Mouse (Mus musculus) stomach, embryonic 15.5 days (tissue): ENCODE measurements at regions not wholly inside any gene's neighbourhood (a gene's known extent, or its start where the extent isn't known, plus 50 kb on each side); places are given as distances from the start of the nearest gene placed in this dataset.
A peak's percentile ranks its signal among the peaks of the same experiment; 100 is the strongest.
"Not testable (repeated sequence)": the region's sequence is repeated elsewhere in the genome, so short reads cannot be mapped to it uniquely, and the experiment has no call there.

ENCODE experiments used
- ATAC-seq: fragments of 200-750 bp; cut with Nextera tagmentation; 2 replicates; pipeline ENCODE4 v1.8.0; 2017; ENCODE audit warnings: low read depth, moderate number of reproducible peaks, moderate TSS enrichment; ENCODE audit not compliant: insufficient read depth, low FRiP score
- H3K27ac ChIP-seq: fragments of 300-500 bp; sonication (generic); 2 replicates; pipeline ENCODE4 v1.5.1; 2015; ENCODE audit warnings: mild to moderate bottlenecking, inconsistent platforms
- H3K27me3 ChIP-seq: fragments of 300-500 bp; sonication (generic); replicated peaks from 2 replicates; pipeline ENCODE4 v1.6.1; 2015; ENCODE audit warnings: inconsistent platforms
- H3K36me3 ChIP-seq: fragments of 300-500 bp; sonication (generic); 2 replicates; pipeline ENCODE4 v1.6.1; 2015; ENCODE audit warnings: inconsistent platforms
- H3K4me1 ChIP-seq: fragments of 300-500 bp; sonication (generic); 2 replicates; pipeline ENCODE4 v1.6.1; 2015; ENCODE audit warnings: inconsistent platforms
- H3K4me2 ChIP-seq: fragments of 300-500 bp; sonication (generic); 2 replicates; pipeline ENCODE4 v1.6.1; 2015; ENCODE audit warnings: mild to moderate bottlenecking, inconsistent platforms
- H3K4me3 ChIP-seq: fragments of 300-500 bp; sonication (generic); replicated peaks from 2 replicates; pipeline ENCODE4 v1.5.1; 2015; ENCODE audit warnings: inconsistent platforms
- H3K9ac ChIP-seq: fragments of 300-500 bp; sonication (generic); 2 replicates; pipeline ENCODE4 v1.6.1; 2015; ENCODE audit warnings: inconsistent platforms
- H3K9me3 ChIP-seq: fragments of 300-500 bp; sonication (generic); 2 replicates; pipeline ENCODE4 v1.6.1; 2016; ENCODE audit warnings: inconsistent platforms
- WGBS: fragments of 180-500 bp; shearing (Covaris S2); methylation state at CpG from one replicate; pipeline ENCODE4 v1.1.7; 2015; 5-methylcytosine and 5-hydroxymethylcytosine counted together

- ATAC-seq = no peak
- H3K9me3 ChIP-seq = no peaks in the 10 kb centered on the region
- H3K36me3 ChIP-seq = no peaks in the 10 kb centered on the region
- H3K4me3 ChIP-seq = no peak overlapping the region
- peaks cover 14% of the 10 kb centered on the region for H3K4me1 ChIP-seq
- H3K27ac ChIP-seq = peak overlapping the region; percentile 86
- 21% methylated on average over 8 of the region's 8 CpGs for WGBS
- no peak overlapping the region for H3K9ac ChIP-seq
- H3K27me3 ChIP-seq = no peaks in the 10 kb centered on the region
- H3K4me2 ChIP-seq = no peak overlapping the region
These were observed 90.2 kb upstream of the Lnx1 start for GRCm38 (mm10) chr5:74792936-74793335.

DNA sequence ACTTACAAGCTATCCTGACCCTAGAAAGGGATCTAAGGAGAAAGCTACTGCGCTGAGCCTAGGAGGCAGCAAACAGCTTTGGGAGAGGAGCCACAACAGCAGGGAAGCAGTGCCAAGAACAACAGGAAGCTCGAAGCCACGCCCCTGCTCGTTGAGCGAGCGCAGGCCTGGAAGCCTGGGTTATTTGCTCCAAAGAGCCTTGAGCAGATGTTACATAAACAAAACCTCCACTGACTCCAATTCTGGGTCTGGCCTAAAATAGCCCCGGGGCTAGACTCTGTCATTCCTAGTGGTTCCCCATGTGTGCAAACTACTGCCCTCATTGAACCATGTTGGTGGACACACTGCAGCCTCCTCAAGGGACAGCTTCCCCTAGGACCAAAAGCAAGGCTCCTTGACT, 89.6 kb upstream of the Lnx1 start:
- Histone ChIP-seq H3K9ac (no peak overlapping the region), H3K4me1 (peaks cover 14% of the 10 kb centered on the region), H3K4me2 (peak overlapping the region; percentile 42), H3K27ac (peak overlapping the region; percentile 86), H3K36me3 (no peaks in the 10 kb centered on the region), H3K4me3 (0 out of 2 replicates have a peak overlapping the region, but pooled peaks have one; percentile 3), H3K27me3 (no peaks in the 10 kb centered on the region), H3K9me3 (no peaks in the 10 kb centered on the region)
- WGBS = 4% methylated on average over 7 of the region's 7 CpGs
- peak; percentile 78 for ATAC-seq

GRCm38 (mm10) chr5:74790501-74790900, 87.8 kb upstream of the Lnx1 start:
- H3K9ac ChIP-seq, H3K27me3 ChIP-seq, H3K9me3 ChIP-seq, H3K4me2 ChIP-seq, H3K27ac ChIP-seq, H3K36me3 ChIP-seq, H3K4me3 ChIP-seq, ATAC-seq: not testable (repeated sequence)
- H3K4me1 ChIP-seq = peaks cover 14% of the 10 kb centered on the region
- 94% methylated on average over 4 of the region's 4 CpGs for WGBS

- WGBS = 84% methylated on average over 9 of the region's 9 CpGs
- Histone ChIP-seq H3K27ac (no peak overlapping the region), H3K4me2 (no peak overlapping the region), H3K9ac (no peak overlapping the region), H3K4me3 (no peak overlapping the region), H3K36me3 (no peaks in the 10 kb centered on the region), H3K4me1 (no peaks in the 10 kb centered on the region), H3K27me3 (no peaks in the 10 kb centered on the region), H3K9me3 (no peaks in the 10 kb centered on the region)
- no peak for ATAC-seq
These were observed 81.2 kb upstream of the Lnx1 start for GRCm38 (mm10) chr5:74783906-74784305.

GRCm38 (mm10) chr5:74778076-74778465, 75.4 kb upstream of the Lnx1 start:
- Histone ChIP-seq H3K4me2 (no peak overlapping the region), H3K9ac (no peak overlapping the region), H3K36me3 (no peaks in the 10 kb centered on the region), H3K4me3 (no peak overlapping the region), H3K27ac (no peak overlapping the region), H3K4me1 (no peaks in the 10 kb centered on the region), H3K9me3 (no peaks in the 10 kb centered on the region), H3K27me3 (no peaks in the 10 kb centered on the region)
- WGBS = 76% methylated on average over 1 of the region's 1 CpGs
- no peak for ATAC-seq

DNA sequence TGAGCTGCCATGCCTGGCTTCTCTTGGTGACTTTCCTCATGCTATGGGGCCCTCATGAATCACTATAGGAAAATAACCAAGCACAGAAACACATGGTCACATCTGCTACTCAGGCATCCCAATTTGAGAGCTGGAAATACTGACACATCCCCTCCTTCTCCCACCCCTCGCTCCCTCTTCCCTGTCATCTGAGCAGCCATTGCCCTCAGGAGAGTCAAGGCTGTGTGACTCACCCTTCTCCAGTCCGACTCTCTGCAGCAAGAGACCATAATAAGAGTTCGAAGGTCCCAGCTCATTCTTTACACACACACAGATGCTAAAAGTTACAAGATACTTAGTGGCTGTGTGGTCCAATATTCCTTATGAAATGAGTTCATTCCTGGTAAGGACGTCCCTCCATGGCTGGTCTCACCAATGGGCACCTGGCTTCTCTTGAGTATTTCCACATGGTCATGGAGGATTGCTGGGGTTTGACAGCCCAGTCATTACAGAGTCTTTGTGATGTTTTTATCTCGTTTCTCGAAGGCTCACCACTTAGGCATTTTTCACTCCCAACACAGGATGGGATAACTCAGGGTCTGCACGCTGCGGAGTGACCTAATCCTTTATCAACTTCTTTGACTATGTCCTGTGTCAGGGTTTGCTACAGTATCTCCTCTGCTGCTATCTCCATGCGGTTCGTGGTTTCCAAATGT, 74.8 kb upstream of the Lnx1 start:
- Histone ChIP-seq H3K9ac (no peak overlapping the region), H3K9me3 (no peaks in the 10 kb centered on the region), H3K4me1 (no peaks in the 10 kb centered on the region), H3K4me2 (no peak overlapping the region), H3K27ac (no peak overlapping the region), H3K4me3 (no peak overlapping the region), H3K36me3 (no peaks in the 10 kb centered on the region), H3K27me3 (no peaks in the 10 kb centered on the region)
- no peak for ATAC-seq
- 57% methylated on average over 10 of the region's 10 CpGs for WGBS

DNA sequence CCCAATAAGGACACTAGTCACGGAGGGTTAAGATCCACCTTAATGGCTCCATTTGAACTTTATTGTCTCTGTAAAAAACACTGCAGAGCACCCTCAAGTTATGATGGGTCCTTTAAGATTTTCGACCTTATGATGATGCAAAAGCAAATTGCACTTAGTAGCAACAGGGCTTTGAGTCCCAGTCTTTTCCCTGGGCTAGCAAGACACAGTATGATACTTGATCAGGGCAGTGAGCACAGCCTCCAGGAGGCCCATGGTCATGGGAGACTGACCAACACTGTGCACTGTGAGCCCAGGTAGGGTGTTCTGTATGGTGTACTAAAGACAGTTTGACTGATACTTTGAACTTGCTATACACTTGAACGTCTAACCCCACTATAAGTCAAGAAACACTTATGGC, 73.4 kb upstream of the Lnx1 start:
- H3K9me3 ChIP-seq = no peaks in the 10 kb centered on the region
- WGBS = 74% methylated on average over 3 of the region's 3 CpGs
- no peaks in the 10 kb centered on the region for H3K36me3 ChIP-seq
- H3K27me3 ChIP-seq = no peaks in the 10 kb centered on the region
- no peak overlapping the region for H3K4me2 ChIP-seq
- ATAC-seq = no peak
- H3K4me3 ChIP-seq = no peak overlapping the region
- H3K4me1 ChIP-seq = no peaks in the 10 kb centered on the region
- no peak overlapping the region for H3K27ac ChIP-seq
- no peak overlapping the region for H3K9ac ChIP-seq

GRCm38 (mm10) chr5:74775596-74775995, 72.9 kb upstream of the Lnx1 start:
- Histone ChIP-seq H3K4me2 (no peak overlapping the region), H3K27ac (no peak overlapping the region), H3K27me3 (no peaks in the 10 kb centered on the region), H3K9me3 (no peaks in the 10 kb centered on the region), H3K36me3 (no peaks in the 10 kb centered on the region), H3K4me1 (no peaks in the 10 kb centered on the region), H3K9ac (no peak overlapping the region), H3K4me3 (no peak overlapping the region)
- no peak for ATAC-seq
- 71% methylated on average over 3 of the region's 3 CpGs for WGBS

DNA sequence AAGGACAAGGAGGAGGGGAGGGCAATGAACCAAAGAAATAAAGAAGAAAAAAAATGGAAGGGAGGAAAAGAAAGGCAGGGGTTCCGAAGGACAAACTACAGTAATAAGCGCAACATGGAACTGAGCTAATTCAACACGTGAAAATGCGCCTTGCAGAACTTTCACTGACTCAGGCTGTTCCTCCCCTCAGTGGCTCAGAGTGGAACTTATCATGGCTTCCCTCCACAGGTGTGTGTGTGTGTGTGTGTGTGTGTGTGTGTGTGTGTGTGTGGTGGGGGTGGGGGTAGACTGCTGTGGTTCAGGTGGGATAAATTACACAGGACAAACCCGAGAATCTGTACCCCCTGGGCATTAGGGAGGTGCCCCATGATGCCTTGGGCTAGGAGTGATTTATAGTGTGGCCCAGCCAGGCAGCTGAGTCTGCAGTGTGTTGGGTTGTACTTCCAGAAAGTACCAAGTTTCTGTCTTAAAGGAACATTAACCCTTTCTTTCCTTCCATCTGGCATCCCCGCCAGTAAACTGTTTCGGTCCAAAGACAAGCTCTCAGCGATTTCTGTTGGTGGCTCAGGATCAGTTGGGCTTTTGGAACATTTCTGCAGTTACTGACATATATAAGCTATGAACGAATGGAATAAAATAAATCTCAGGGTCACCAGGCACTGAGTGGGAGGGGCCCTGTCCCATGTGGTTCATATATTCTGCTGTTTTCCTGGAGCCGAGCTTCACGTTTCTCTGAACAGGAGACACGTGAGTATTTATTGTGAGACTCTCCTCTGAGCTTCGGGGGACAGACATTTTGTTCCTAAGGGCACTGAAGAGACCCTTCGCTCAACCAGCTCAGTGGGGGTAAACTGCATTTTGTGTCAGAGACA, 71.1 kb upstream of the Lnx1 start:
- H3K4me2 ChIP-seq = no peak overlapping the region
- no peak overlapping the region for H3K4me3 ChIP-seq
- no peaks in the 10 kb centered on the region for H3K9me3 ChIP-seq
- no peak overlapping the region for H3K9ac ChIP-seq
- no peaks in the 10 kb centered on the region for H3K4me1 ChIP-seq
- ATAC-seq = no peak
- no peak overlapping the region for H3K27ac ChIP-seq
- WGBS = 75% methylated on average over 14 of the region's 14 CpGs
- H3K27me3 ChIP-seq = no peaks in the 10 kb centered on the region
- H3K36me3 ChIP-seq = no peaks in the 10 kb centered on the region

GRCm38 (mm10) chr5:74771121-74771520, 68.4 kb upstream of the Lnx1 start:
- Histone ChIP-seq H3K4me2 (no peak overlapping the region), H3K36me3 (no peaks in the 10 kb centered on the region), H3K4me3 (no peak overlapping the region), H3K9me3 (no peaks in the 10 kb centered on the region), H3K4me1 (no peaks in the 10 kb centered on the region), H3K27ac (no peak overlapping the region), H3K27me3 (no peaks in the 10 kb centered on the region), H3K9ac (no peak overlapping the region)
- no peak for ATAC-seq
- 78% methylated on average over 7 of the region's 7 CpGs for whole genome bisulfite sequencing

DNA sequence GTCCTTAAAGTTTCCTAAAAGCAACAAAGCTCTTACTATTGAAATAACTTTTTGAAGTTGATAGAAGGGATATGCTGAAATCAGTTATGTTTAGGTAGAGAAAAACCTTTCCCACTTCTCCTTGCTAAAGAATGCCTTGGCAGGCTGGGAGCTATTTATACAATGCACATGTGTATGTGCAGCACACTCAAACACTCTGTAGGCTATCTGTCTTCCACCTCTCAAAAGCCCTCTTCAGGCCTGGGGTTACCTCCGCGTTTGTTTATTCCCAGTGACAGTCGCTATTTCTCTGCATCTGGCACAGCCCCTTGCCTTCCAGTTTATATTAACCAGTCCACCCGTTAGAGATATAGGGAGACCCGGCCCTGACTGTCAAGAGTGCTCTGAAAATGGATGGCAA, 66.3 kb upstream of the Lnx1 start:
- WGBS = 17% methylated on average over 5 of the region's 5 CpGs
- no peaks in the 10 kb centered on the region for H3K36me3 ChIP-seq
- no peaks in the 10 kb centered on the region for H3K27me3 ChIP-seq
- no peak overlapping the region for H3K27ac ChIP-seq
- no peaks in the 10 kb centered on the region for H3K4me1 ChIP-seq
- peak; percentile 74 for ATAC-seq
- H3K9ac ChIP-seq = no peak overlapping the region
- H3K9me3 ChIP-seq = no peaks in the 10 kb centered on the region
- H3K4me2 ChIP-seq = no peak overlapping the region
- no peak overlapping the region for H3K4me3 ChIP-seq

GRCm38 (mm10) chr5:74767993-74768392, 65.3 kb upstream of the Lnx1 start:
- Histone ChIP-seq H3K4me3 (no peak overlapping the region), H3K4me2 (no peak overlapping the region), H3K36me3 (no peaks in the 10 kb centered on the region), H3K27ac (0 out of 2 replicates have a peak overlapping the region, but pooled peaks have one; percentile 8), H3K4me1 (no peaks in the 10 kb centered on the region), H3K9ac (no peak overlapping the region), H3K27me3 (no peaks in the 10 kb centered on the region), H3K9me3 (no peaks in the 10 kb centered on the region)
- ATAC-seq = no peak
- 57% methylated on average over 8 of the region's 8 CpGs for WGBS
